Mouse (Mus musculus) hindbrain, embryonic 12.5 days (tissue): ENCODE data around the gene Ldlrad3. TPM values are rescaled to one million over a fixed set of nuclear protein-coding genes. Genes with fewer than 3 reads are reported as not detected.
A peak's percentile ranks its signal among the peaks of the same experiment; 100 is the strongest.

Experiments used
- ATAC-seq: fragments of 200-750 bp; cut with Nextera tagmentation; 2 replicates; pipeline ENCODE4 v1.8.0; 2017; ENCODE audit warnings: moderate TSS enrichment; ENCODE audit not compliant: low FRiP score
- H3K27ac ChIP-seq: fragments of 300-500 bp; sonication (generic); 2 replicates; pipeline ENCODE4 v1.5.1; 2016; ENCODE audit warnings: mild to moderate bottlenecking
- H3K27me3 ChIP-seq: fragments of 300-500 bp; sonication (generic); 2 replicates; pipeline ENCODE4 v1.6.1; 2016; ENCODE audit warnings: mild to moderate bottlenecking
- H3K36me3 ChIP-seq: fragments of 300-500 bp; sonication (generic); 2 replicates; pipeline ENCODE4 v1.6.1; 2016; ENCODE audit warnings: mild to moderate bottlenecking
- H3K4me1 ChIP-seq: fragments of 300-500 bp; sonication (generic); 2 replicates; pipeline ENCODE4 v1.6.1; 2016
- H3K4me2 ChIP-seq: fragments of 300-500 bp; sonication (generic); replicated peaks from 2 replicates; pipeline ENCODE4 v1.6.1; 2016; ENCODE audit warnings: mild to moderate bottlenecking
- H3K4me3 ChIP-seq: fragments of 300-500 bp; sonication (generic); 2 replicates; pipeline ENCODE4 v1.5.1; 2016; ENCODE audit warnings: mild to moderate bottlenecking
- H3K9ac ChIP-seq: fragments of 300-500 bp; sonication (generic); 2 replicates; pipeline ENCODE4 v1.6.1; 2016; ENCODE audit warnings: mild to moderate bottlenecking, moderate library complexity
- H3K9me3 ChIP-seq: fragments of 300-500 bp; sonication (generic); replicated peaks from 2 replicates; pipeline ENCODE4 v1.6.1; 2016; ENCODE audit warnings: mild to moderate bottlenecking
- WGBS: fragments of 180-500 bp; shearing (Covaris S2); methylation state at CpG from one replicate; pipeline ENCODE4 v1.1.7; 2016; 5-methylcytosine and 5-hydroxymethylcytosine counted together
- polyA plus RNA-seq: library from polyadenylated mRNA; unstranded; fragments of >200 nt; fragmentation: Nextera tagmentation; extraction: Ambion mirVana; gene quantifications from 2 replicates; pipeline ENCODE4 v1.2.1, GENCODE M21; 2016

The Ldlrad3 gene
- polyA plus RNA-seq, 1 experiment from 2014 or later, result 54.9 TPM

GRCm38 (mm10) chr2:102100490-102100889 is 85.7 kb downstream of the Ldlrad3 start:
- Histone ChIP-seq H3K27ac (no peak overlapping the region), H3K4me3 (no peak overlapping the region)
- ATAC-seq, result no peak

GRCm38 (mm10) chr2:102099702-102100450 is 86.3 kb downstream of the Ldlrad3 start:
- no peaks in the 10 kb centered on the region for H3K27me3 ChIP-seq
- ATAC-seq, result no peak
- H3K36me3 ChIP-seq, result no peaks in the 10 kb centered on the region
- no peaks in the 10 kb centered on the region for H3K9me3 ChIP-seq
- no peak overlapping the region for H3K4me3 ChIP-seq
- no peak overlapping the region for H3K4me2 ChIP-seq
- no peak overlapping the region for H3K9ac ChIP-seq
- peaks cover 4% of the 10 kb centered on the region; the same call in 1 of the 2 replicates for H3K4me1 ChIP-seq
- 86% methylated on average over 14 of the region's 14 CpGs for WGBS
- H3K27ac ChIP-seq, result no peak overlapping the region

More at GRCm38 (mm10) chr2:102100490-102100889, 85.7 kb downstream of the Ldlrad3 start:
- Histone ChIP-seq H3K4me2 (no peak overlapping the region), H3K9ac (no peak overlapping the region), H3K27me3 (no peaks in the 10 kb centered on the region), H3K36me3 (no peaks in the 10 kb centered on the region), H3K4me1 (no peaks in the 10 kb centered on the region), H3K9me3 (no peaks in the 10 kb centered on the region)
- 57% methylated on average over 4 of the region's 4 CpGs for WGBS

GRCm38 (mm10) chr2:102099261-102099660 is 86.9 kb downstream of the Ldlrad3 start:
- no peak overlapping the region for H3K4me2 ChIP-seq
- WGBS, result 84% methylated on average over 4 of the region's 4 CpGs

DNA sequence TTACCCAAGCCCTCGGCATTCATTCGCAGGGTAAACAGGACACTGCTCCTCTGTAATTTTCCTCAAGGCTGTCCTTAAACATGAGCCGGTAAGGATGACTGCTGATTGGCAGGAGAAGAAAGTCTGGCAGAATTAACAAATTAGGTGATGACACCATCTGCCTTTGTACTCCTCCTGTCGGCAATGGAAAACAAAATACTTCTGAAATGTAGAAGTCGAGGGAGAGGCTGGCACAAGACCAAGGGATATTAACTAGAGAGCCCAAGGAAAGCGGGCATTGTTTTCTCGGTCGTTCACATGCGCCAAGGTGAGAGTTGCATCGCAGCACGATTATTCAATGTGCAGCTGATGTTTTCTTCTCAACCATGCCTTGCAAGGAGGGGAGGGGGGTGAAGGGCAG is 91.4 kb downstream of the Ldlrad3 start:
- Histone ChIP-seq H3K27ac (peak overlapping the region; percentile 30), H3K36me3 (no peaks in the 10 kb centered on the region), H3K4me1 (peaks cover 26% of the 10 kb centered on the region), H3K4me2 (no peak overlapping the region), H3K4me3 (no peak overlapping the region), H3K9ac (no peak overlapping the region), H3K9me3 (no peaks in the 10 kb centered on the region), H3K27me3 (no peaks in the 10 kb centered on the region)
- 46% methylated on average over 11 of the region's 11 CpGs for WGBS
- ATAC-seq, result no peak

More at GRCm38 (mm10) chr2:102099261-102099660, 86.9 kb downstream of the Ldlrad3 start:
- Histone ChIP-seq H3K4me1 (peaks cover 10% of the 10 kb centered on the region; the same call in 1 of the 2 replicates), H3K27ac (no peak overlapping the region), H3K9me3 (no peaks in the 10 kb centered on the region), H3K27me3 (no peaks in the 10 kb centered on the region), H3K9ac (no peak overlapping the region), H3K4me3 (no peak overlapping the region), H3K36me3 (no peaks in the 10 kb centered on the region)
- ATAC-seq, result no peak

DNA sequence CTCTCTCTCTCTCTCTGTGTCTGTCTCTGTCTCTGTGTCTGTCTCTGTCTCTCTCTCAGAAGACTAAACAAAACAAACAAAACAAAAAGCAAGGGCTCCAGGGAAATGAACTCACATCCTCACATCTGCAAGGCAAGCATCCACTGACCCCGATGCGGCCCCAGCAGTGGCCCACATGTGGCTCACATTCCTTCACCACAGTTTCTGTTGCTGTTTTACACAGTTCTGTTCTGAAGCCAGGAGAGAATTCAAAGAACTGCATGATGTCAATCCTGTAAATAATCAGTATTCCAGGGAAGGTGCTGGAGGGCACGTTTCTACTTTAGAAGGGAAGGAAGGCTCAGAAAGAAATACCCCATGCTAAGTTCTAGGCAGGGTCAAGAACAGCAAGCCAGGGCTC is 91.9 kb downstream of the Ldlrad3 start:
- 53% methylated on average over 3 of the region's 3 CpGs for WGBS
- H3K4me1 ChIP-seq, result peaks cover 26% of the 10 kb centered on the region
- H3K27ac ChIP-seq, result peak overlapping the region; percentile 30; the same call in 1 of the 2 replicates
- H3K36me3 ChIP-seq, result no peaks in the 10 kb centered on the region
- no peak for ATAC-seq
- H3K9ac ChIP-seq, result no peak overlapping the region
- no peaks in the 10 kb centered on the region for H3K9me3 ChIP-seq
- no peak overlapping the region for H3K4me3 ChIP-seq
- H3K27me3 ChIP-seq, result no peaks in the 10 kb centered on the region
- no peak overlapping the region for H3K4me2 ChIP-seq

DNA sequence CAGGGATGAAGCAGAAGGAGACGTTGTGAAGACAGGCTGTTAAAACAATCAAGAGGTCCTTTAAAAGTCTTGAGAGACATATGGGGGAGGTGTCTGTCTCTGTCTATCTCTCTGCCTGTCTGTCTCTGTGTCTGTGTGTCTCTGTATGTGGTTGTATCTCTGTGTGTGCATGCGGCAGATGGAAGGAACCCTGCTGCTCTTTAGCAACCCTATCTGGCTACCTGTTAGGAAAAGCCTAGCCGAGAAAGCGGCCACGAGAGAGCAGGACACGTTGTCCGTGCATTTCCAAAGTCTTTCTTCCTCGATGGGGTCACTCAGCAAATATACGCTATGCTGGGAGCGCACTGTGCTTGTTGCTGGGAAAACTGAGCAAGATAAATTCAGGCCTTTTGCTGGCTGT is 93.6 kb downstream of the Ldlrad3 start:
- Histone ChIP-seq H3K4me1 (peaks cover 26% of the 10 kb centered on the region), H3K36me3 (no peaks in the 10 kb centered on the region), H3K9me3 (no peaks in the 10 kb centered on the region), H3K4me3 (no peak overlapping the region), H3K27me3 (no peaks in the 10 kb centered on the region), H3K4me2 (no peak overlapping the region), H3K9ac (no peak overlapping the region), H3K27ac (no peak overlapping the region)
- no peak for ATAC-seq
- 79% methylated on average over 10 of the region's 10 CpGs for WGBS

DNA sequence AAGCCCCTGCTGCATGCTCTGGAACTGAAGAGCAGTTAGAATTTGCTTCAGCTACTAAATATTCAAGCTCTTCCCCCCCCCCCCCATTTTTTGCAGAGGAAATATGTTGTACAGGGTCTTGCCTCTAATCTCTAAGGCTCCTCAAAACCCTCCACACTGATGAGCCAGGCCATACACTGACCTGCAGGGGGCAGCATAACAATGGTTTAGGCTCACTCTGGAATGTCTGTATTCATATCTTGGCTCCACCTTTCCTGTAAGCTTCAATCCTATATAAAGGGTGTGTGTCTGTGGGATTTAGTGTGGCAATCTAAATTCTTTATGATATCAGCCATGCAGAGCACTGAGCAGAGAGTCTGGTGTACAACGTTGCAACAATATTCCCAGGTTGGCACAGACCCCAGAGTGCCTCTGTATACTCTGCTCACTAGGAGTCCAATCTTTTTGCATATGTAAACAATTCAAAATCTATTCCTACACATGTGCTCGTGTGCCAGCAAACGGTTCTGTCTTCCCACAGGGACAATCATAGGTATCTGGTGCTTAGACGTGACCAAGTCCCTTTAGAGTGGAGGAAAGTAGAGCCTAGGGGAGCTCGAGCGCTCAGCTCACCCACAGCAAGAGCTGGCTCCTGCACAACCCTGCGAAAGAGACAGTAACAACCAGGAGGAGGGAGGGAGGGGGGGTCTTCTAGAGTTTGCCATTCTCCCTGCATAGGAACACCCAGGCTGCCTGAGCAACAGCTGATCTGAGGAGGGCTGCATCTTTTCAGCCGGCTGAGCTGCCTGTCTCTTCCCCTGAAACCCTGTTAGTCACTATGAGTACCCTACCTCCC is 94.5 kb downstream of the Ldlrad3 start:
- H3K9me3 ChIP-seq, result no peaks in the 10 kb centered on the region
- H3K4me2 ChIP-seq, result no peak overlapping the region
- 55% methylated on average over 8 of the region's 8 CpGs for WGBS
- H3K9ac ChIP-seq, result no peak overlapping the region; the same call in 1 of the 2 replicates
- no peak overlapping the region for H3K4me3 ChIP-seq
- H3K27ac ChIP-seq, result peak overlapping the region; percentile 48
- H3K36me3 ChIP-seq, result no peaks in the 10 kb centered on the region
- H3K27me3 ChIP-seq, result no peaks in the 10 kb centered on the region
- H3K4me1 ChIP-seq, result peaks cover 26% of the 10 kb centered on the region
- peak; percentile 78 for ATAC-seq

DNA sequence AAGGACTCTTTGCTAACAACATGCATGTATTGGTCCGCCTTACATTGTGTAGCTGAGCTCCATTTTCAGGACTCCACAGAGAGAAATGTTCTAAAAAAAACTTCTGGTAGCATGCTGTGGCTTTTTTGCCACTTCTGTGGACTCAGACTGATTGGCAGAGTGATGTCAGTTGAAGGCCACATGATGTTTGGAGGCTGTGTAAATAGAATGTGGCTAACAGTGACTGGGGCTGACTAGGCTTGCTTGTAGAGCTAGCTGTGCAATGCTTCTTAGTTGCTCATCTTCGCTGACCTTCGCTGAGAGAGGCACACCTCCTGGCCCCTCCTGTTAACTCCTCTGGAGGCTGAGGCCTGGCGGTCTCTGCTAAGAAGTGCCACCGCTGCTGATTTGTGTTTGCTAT is 98.4 kb downstream of the Ldlrad3 start:
- no peak overlapping the region for H3K4me3 ChIP-seq

GRCm38 (mm10) chr2:102086583-102086982 is 99.6 kb downstream of the Ldlrad3 start:
- Histone ChIP-seq H3K9ac (no peak overlapping the region), H3K4me2 (no peak overlapping the region), H3K27me3 (no peaks in the 10 kb centered on the region), H3K36me3 (peaks cover 5% of the 10 kb centered on the region; the same call in 1 of the 2 replicates), H3K9me3 (no peaks in the 10 kb centered on the region), H3K27ac (no peak overlapping the region), H3K4me3 (no peak overlapping the region), H3K4me1 (peaks cover 6% of the 10 kb centered on the region)
- no peak for ATAC-seq
- WGBS, result 99% methylated on average over 23 of the region's 23 CpGs

More for the DNA sequence above, 98.4 kb downstream of the Ldlrad3 start:
- Histone ChIP-seq H3K27me3 (no peaks in the 10 kb centered on the region), H3K4me1 (peaks cover 18% of the 10 kb centered on the region), H3K36me3 (no peaks in the 10 kb centered on the region), H3K9me3 (no peaks in the 10 kb centered on the region), H3K4me2 (no peak overlapping the region), H3K9ac (no peak overlapping the region), H3K27ac (no peak overlapping the region)
- 99% methylated on average over 5 of the region's 5 CpGs for WGBS
- ATAC-seq, result no peak

- 0 out of 2 replicates have a peak, but pooled peaks cover 3% of the 10 kb centered on the region for H3K4me1 ChIP-seq
- no peak overlapping the region for H3K9ac ChIP-seq
- no peak overlapping the region for H3K4me2 ChIP-seq
These were observed 103.4 kb downstream of the Ldlrad3 start for GRCm38 (mm10) chr2:102082782-102083181.

GRCm38 (mm10) chr2:102077554-102077953 is 108.6 kb downstream of the Ldlrad3 start:
- peaks cover 12% of the 10 kb centered on the region; the same call in 1 of the 2 replicates for H3K36me3 ChIP-seq
- H3K9ac ChIP-seq, result no peak overlapping the region
- ATAC-seq, result no peak
- WGBS, result 52% methylated on average over 4 of the region's 4 CpGs
- H3K4me1 ChIP-seq, result no peaks in the 10 kb centered on the region
- H3K4me2 ChIP-seq, result no peak overlapping the region
- H3K27ac ChIP-seq, result no peak overlapping the region
- H3K27me3 ChIP-seq, result no peaks in the 10 kb centered on the region
- H3K4me3 ChIP-seq, result no peak overlapping the region
- H3K9me3 ChIP-seq, result no peaks in the 10 kb centered on the region

More at GRCm38 (mm10) chr2:102082782-102083181, 103.4 kb downstream of the Ldlrad3 start:
- Histone ChIP-seq H3K9me3 (no peaks in the 10 kb centered on the region), H3K27ac (no peak overlapping the region), H3K27me3 (no peaks in the 10 kb centered on the region), H3K36me3 (peaks cover 9% of the 10 kb centered on the region; the same call in 1 of the 2 replicates), H3K4me3 (no peak overlapping the region)
- ATAC-seq, result no peak

- H3K9me3 ChIP-seq, result no peaks in the 10 kb centered on the region
- H3K27ac ChIP-seq, result no peak overlapping the region
- ATAC-seq, result no peak
- H3K27me3 ChIP-seq, result no peaks in the 10 kb centered on the region
- no peak overlapping the region for H3K4me3 ChIP-seq
- 0 out of 2 replicates have a peak, but pooled peaks cover 2% of the 10 kb centered on the region for H3K4me1 ChIP-seq
- no peak overlapping the region for H3K9ac ChIP-seq
- H3K36me3 ChIP-seq, result peaks cover 4% of the 10 kb centered on the region; the same call in 1 of the 2 replicates
- no peak overlapping the region for H3K4me2 ChIP-seq
- WGBS, result 96% methylated on average over 6 of the region's 6 CpGs
These were observed 109.9 kb downstream of the Ldlrad3 start for GRCm38 (mm10) chr2:102076237-102076636.
